Mouse (Mus musculus): ENCODE results near the gene Alg3.

Alg3 gene

GRCm38 (mm10) chr16:20610501-20611356 is 806 bp downstream of the Alg3 start:
- DNase-seq (ENCODE audit: low read depth, low spot score), result peak; percentile 89

GRCm38 (mm10) chr16:20604705-20605104 is 6.8 kb downstream of the Alg3 start:
- DNase-seq (ENCODE audit: low read depth, low spot score), result no peak

GRCm38 (mm10) chr16:20600511-20600910 is 11.0 kb downstream of the Alg3 start:
- DNase-seq (ENCODE audit: low read depth, low spot score), result no peak

GRCm38 (mm10) chr16:20596687-20597441 is 14.7 kb downstream of the Alg3 start:
- DNase-seq (ENCODE audit: low read depth, low spot score), result no peak

- DNase-seq (ENCODE audit: low read depth, low spot score), result no peak
These were observed 15.8 kb downstream of the Alg3 start for GRCm38 (mm10) chr16:20595737-20596136.

GRCm38 (mm10) chr16:20595060-20595673 is 16.4 kb downstream of the Alg3 start:
- no peak for DNase-seq (ENCODE audit: low read depth, low spot score)

GRCm38 (mm10) chr16:20591076-20591705 is 20.3 kb downstream of the Alg3 start:
- DNase-seq (ENCODE audit: low read depth, low spot score), result no peak

- no peak for DNase-seq (ENCODE audit: low read depth, low spot score)
These were observed 20.9 kb downstream of the Alg3 start for GRCm38 (mm10) chr16:20590680-20591038.

GRCm38 (mm10) chr16:20589939-20590679 is 21.4 kb downstream of the Alg3 start:
- DNase-seq (ENCODE audit: low read depth, low spot score), result no peak

- no peak for DNase-seq (ENCODE audit: low read depth, low spot score)
These were observed 22.1 kb downstream of the Alg3 start, which contains the start of gene Vwa5b2 for GRCm38 (mm10) chr16:20589366-20589938. TSS of gene Vwa5b2 (plus strand) at chr16:20589471.

- no peak for DNase-seq (ENCODE audit: low read depth, low spot score)
These were observed 46.5 kb downstream of the Alg3 start for GRCm38 (mm10) chr16:20565075-20565474.

- no peak for DNase-seq (ENCODE audit: low read depth, low spot score)
These were observed 54.2 kb downstream of the Alg3 start for GRCm38 (mm10) chr16:20557381-20557780.

All from CD4-positive helper T cell, adult 2 months (primary cell).